Mouse (Mus musculus): Measurements from ENCODE around the gene Trmt2b. TPM values are rescaled to one million over a fixed set of nuclear protein-coding genes. Genes with fewer than 3 reads are reported as not detected.

Gene Trmt2b
- polyA plus RNA-seq, 1 experiment from 2014 or later, result 6.7 TPM

DNA sequence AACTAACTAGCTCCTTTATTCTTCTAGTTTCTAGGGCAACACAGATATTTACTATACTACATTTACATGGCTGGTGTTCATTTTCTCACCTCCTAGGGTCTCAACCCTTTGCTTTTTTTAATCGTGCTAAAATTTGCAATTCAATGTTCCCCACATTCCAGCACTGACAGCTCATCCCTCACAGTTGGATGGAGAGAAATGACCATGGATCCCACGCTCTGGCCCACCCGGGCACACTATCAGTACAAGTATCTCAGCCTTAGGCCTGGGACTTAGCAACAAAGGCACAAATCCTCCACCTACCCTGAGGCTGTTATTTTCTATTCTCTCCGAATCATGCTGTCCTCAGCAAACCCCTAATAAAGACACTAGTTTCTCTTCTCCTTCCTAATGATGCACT is 9.0 kb upstream of the Trmt2b start:
- Histone ChIP-seq H3K27ac (replicated peaks) (0 out of 2 replicates have a peak overlapping the region, but pooled peaks have one; percentile 20), H3K27me3 (no peaks in the 10 kb centered on the region), H3K4me1 (replicated peaks) (0 out of 2 replicates have a peak, but pooled peaks cover 4% of the 10 kb centered on the region), H3K4me3 (no peak overlapping the region), H3K4me2 (no peak overlapping the region), H3K9me3 (no peaks in the 10 kb centered on the region), H3K9ac (no peak overlapping the region), H3K36me3 (no peaks in the 10 kb centered on the region)
- WGBS, result 33% methylated on average over 4 of the region's 4 CpGs
- no peak for ATAC-seq (ENCODE audit: low FRiP score, low read depth)

DNA sequence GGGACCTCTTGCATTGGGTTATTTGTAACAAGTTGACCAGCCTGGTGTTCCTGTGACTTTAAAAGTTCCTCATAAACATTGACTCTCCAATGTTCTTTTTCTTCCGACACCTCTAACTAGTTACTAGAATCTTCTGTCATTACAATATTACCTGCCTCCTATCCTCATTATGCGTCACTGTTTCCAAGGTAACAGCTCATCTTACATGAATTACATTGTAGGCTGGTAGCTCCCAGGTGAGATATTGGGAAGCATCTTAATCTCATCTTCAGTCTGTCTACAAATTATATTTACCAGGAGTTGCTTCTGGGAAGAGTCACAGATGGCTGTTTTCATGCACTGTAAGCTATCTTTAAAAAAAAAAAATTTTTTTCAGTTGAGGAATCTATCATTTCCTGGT is 8.3 kb upstream of the Trmt2b start:
- no peaks in the 10 kb centered on the region for H3K36me3 ChIP-seq
- no peaks in the 10 kb centered on the region for H3K9me3 ChIP-seq
- no peak overlapping the region for H3K4me2 ChIP-seq
- H3K9ac ChIP-seq, result no peak overlapping the region
- H3K4me1 ChIP-seq (replicated peaks), result 0 out of 2 replicates have a peak, but pooled peaks cover 4% of the 10 kb centered on the region
- ATAC-seq (ENCODE audit: low FRiP score, low read depth), result no peak
- no peak overlapping the region for H3K4me3 ChIP-seq
- WGBS, result 72% methylated on average over 2 of the region's 2 CpGs
- H3K27ac ChIP-seq (replicated peaks), result no peak overlapping the region
- no peaks in the 10 kb centered on the region for H3K27me3 ChIP-seq

DNA sequence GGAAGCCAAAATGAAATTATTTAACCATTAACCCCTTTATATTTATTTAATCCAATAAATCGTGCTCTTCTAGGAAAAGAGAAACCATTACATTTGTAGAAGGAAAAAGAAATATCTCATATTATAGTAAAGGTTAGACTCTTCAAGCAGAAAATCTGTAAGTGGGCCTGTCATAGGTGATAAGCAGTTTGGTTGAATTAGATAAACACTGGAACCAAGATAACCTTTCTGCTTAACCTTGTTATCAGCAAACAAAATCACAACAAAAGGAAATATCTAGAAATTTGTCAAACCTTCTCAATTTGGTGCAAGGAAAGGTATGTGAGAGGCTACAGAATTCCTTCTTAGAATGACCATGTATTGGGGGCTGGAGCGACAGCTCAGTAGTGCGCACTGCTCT is 3.7 kb upstream of the Trmt2b start:
- Histone ChIP-seq H3K27ac (replicated peaks) (no peak overlapping the region), H3K4me3 (no peak overlapping the region), H3K9me3 (no peaks in the 10 kb centered on the region), H3K27me3 (0 out of 2 replicates have a peak, but pooled peaks cover 2% of the 10 kb centered on the region), H3K36me3 (no peaks in the 10 kb centered on the region), H3K4me1 (replicated peaks) (peaks cover 4% of the 10 kb centered on the region; the same call in 1 of the 2 replicates), H3K9ac (no peak overlapping the region), H3K4me2 (no peak overlapping the region)
- WGBS, result 88% methylated on average over 3 of the region's 3 CpGs
- ATAC-seq (ENCODE audit: low FRiP score, low read depth), result no peak

DNA sequence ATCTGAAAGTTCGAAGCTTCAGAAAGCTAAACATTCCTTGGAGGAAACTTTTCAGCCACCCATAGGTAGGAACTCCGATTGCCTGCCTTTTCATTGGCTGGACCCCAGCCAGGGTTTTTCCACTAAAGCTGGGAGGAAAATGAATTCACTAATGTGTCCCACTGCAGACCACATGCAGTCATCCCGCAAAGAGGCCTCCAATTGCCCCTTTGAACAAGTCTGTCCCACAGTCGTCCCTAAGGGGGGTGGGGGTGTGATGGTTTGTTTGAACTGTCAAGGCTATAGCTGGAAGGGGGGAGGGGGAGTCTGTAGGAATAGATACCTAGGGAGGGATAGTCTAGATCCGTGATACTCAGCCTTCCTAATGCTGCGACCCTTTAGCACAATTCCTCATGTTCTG is 1.1 kb downstream of the Trmt2b start:
- H3K4me3 ChIP-seq, result no peak overlapping the region
- 0 out of 2 replicates have a peak, but pooled peaks cover 2% of the 10 kb centered on the region for H3K27me3 ChIP-seq
- no peak for ATAC-seq (ENCODE audit: low FRiP score, low read depth)
- H3K27ac ChIP-seq (replicated peaks), result no peak overlapping the region
- H3K4me2 ChIP-seq, result peak overlapping the region; percentile 59; the same call in 1 of the 2 replicates
- no peaks in the 10 kb centered on the region for H3K9me3 ChIP-seq
- no peak overlapping the region for H3K9ac ChIP-seq
- H3K4me1 ChIP-seq (replicated peaks), result no peaks in the 10 kb centered on the region; the same call in 1 of the 2 replicates
- 23% methylated on average over 6 of the region's 6 CpGs for WGBS
- no peaks in the 10 kb centered on the region for H3K36me3 ChIP-seq

DNA sequence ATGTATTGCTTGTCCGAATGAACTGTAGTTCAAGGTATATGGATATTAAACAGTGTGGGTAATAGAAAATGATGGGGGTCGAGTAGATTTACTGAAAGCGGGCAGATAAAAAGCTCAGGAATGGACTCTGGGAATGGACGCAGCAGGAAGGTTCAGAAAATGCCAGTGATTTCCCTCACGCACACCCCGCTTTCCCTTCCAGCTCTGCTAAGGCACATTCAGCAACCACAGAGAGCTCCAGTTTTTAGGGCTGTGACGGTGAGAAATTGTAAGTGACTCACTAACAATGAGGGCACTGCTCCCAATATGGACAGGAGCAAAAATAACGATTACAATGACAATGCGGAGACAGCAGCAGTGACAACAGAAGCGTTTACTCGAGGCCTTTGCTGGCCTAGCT is 14.7 kb downstream of the Trmt2b start:
- Histone ChIP-seq H3K9me3 (no peaks in the 10 kb centered on the region), H3K36me3 (no peaks in the 10 kb centered on the region), H3K27me3 (no peaks in the 10 kb centered on the region), H3K4me2 (0 out of 2 replicates have a peak overlapping the region, but pooled peaks have one; percentile 15), H3K9ac (no peak overlapping the region), H3K4me1 (replicated peaks) (no peaks in the 10 kb centered on the region), H3K4me3 (no peak overlapping the region), H3K27ac (replicated peaks) (no peak overlapping the region)
- ATAC-seq (ENCODE audit: low FRiP score, low read depth), result 0 out of 2 replicates have a peak, but pooled peaks have one; percentile 34
- 56% methylated on average over 11 of the region's 11 CpGs for WGBS

DNA sequence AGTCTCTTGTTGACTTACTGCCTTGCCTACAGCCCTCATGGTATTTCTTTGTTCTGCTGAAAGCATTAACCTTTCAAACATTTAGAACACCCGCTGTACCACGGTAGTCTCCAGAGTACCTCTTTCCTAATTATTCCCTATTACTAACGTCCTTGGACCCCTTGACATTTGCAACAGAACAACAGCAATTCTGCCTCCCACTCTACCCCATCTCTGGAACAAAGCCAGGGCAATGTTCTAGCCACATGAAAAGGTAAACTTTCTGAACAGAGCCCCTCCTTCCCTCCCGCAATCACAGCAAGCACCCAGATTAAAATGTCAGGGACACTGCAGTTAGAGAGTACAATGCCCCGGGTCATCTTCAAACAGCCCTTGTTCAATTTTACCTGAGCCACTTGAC is 15.6 kb downstream of the Trmt2b start:
- no peaks in the 10 kb centered on the region for H3K4me1 ChIP-seq (replicated peaks)
- no peaks in the 10 kb centered on the region for H3K36me3 ChIP-seq
- ATAC-seq (ENCODE audit: low FRiP score, low read depth), result no peak
- H3K9me3 ChIP-seq, result no peaks in the 10 kb centered on the region
- WGBS, result 50% methylated on average over 5 of the region's 5 CpGs
- H3K4me2 ChIP-seq, result no peak overlapping the region
- H3K4me3 ChIP-seq, result no peak overlapping the region
- H3K27ac ChIP-seq (replicated peaks), result no peak overlapping the region
- no peaks in the 10 kb centered on the region for H3K27me3 ChIP-seq
- H3K9ac ChIP-seq, result no peak overlapping the region

DNA sequence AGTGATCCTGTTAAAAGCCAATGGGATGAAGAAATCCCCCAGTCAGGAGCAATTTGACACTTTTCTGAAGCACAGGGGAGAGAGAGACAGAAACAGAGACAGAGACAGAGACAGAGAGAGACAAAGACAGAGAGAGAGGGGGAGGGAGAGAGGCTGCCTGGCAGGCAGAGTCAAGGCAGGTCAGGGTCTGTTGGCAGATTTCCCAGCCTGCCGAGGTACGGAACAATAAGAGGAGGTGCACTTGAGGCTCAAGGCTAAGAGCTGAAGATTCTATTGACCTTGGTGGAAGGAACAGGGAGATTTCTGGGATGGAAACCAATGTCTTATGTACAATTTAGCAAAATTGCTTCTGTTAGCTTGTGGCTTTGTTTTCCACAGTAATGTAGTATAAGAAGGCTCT is 28.6 kb downstream of the Trmt2b start:
- no peaks in the 10 kb centered on the region for H3K4me1 ChIP-seq (replicated peaks)
- ATAC-seq (ENCODE audit: low FRiP score, low read depth), result no peak
- no peaks in the 10 kb centered on the region for H3K27me3 ChIP-seq
- no peak overlapping the region for H3K27ac ChIP-seq (replicated peaks)
- no peak overlapping the region for H3K4me3 ChIP-seq
- 51% methylated on average over 2 of the region's 2 CpGs for WGBS
- H3K9me3 ChIP-seq, result no peaks in the 10 kb centered on the region
- H3K36me3 ChIP-seq, result no peaks in the 10 kb centered on the region
- H3K4me2 ChIP-seq, result no peak overlapping the region
- no peak overlapping the region for H3K9ac ChIP-seq

DNA sequence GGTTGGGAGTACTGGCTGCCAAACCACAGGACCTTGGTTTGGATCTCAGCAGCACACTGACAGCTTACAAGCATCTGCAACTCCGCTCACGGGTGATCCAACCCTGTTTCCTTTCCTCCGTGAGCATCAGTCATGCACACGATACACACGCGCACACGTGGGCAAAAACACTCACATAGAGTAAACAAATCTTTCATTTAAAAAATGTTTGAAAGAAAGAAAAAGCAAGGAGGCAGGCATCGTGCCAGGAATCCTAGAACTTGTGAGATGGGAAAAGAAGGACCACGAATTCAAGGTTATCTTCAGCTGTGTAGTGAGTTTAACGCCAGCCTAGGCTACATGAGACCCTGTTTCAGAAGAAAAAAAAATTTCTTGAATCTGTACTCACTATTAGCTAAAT is 30.8 kb downstream of the Trmt2b start:
- Histone ChIP-seq H3K36me3 (no peaks in the 10 kb centered on the region), H3K4me1 (replicated peaks) (no peaks in the 10 kb centered on the region), H3K4me2 (no peak overlapping the region), H3K9ac (no peak overlapping the region), H3K27ac (replicated peaks) (no peak overlapping the region), H3K9me3 (no peaks in the 10 kb centered on the region), H3K4me3 (no peak overlapping the region), H3K27me3 (no peaks in the 10 kb centered on the region)
- ATAC-seq (ENCODE audit: low FRiP score, low read depth), result no peak
- 89% methylated on average over 10 of the region's 10 CpGs for WGBS

DNA sequence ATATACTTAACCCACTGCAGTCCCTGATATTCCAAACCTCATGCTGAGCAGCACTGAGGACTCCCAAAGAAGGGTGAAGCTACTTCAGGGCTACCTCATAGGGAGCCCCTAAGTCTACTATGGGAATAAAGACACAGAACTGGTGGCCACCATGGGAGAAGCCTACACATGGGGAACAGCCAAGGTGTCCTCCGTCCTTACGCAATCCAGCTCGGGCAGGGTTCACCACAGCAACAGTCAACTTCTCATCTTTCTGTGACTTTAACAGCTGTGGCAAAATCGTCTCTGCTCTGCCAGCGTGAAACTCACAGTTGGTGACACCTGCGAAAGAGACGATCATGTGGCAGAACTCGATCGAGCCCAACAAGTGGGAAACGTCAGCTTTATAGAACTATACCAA is 38.5 kb downstream of the Trmt2b start:
- H3K36me3 ChIP-seq, result no peaks in the 10 kb centered on the region
- H3K9ac ChIP-seq, result no peak overlapping the region
- no peak for ATAC-seq (ENCODE audit: low FRiP score, low read depth)
- H3K27me3 ChIP-seq, result no peaks in the 10 kb centered on the region
- WGBS, result 94% methylated on average over 10 of the region's 10 CpGs
- H3K9me3 ChIP-seq, result no peaks in the 10 kb centered on the region
- no peak overlapping the region for H3K4me2 ChIP-seq
- no peaks in the 10 kb centered on the region for H3K4me1 ChIP-seq (replicated peaks)
- H3K4me3 ChIP-seq, result no peak overlapping the region
- no peak overlapping the region for H3K27ac ChIP-seq (replicated peaks)

DNA sequence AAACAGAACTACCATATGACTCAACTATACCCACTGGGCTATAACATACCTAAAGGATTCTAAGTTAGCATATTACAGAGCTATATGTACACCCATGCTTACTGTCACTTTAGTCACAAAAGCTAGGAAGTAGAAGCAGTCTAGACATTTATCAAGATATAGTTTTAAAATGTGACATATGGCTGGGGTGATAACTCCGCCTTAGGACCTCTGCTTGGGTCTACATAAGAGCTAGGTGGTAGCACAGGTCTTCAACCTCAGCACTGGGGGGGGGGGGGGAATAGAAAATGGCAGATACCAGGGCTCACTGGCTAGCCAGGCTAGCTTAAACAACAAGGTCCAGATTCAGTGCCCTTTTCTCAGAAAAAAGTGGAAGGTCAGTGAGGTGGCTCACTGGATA is 43.7 kb downstream of the Trmt2b start:
- ATAC-seq (ENCODE audit: low FRiP score, low read depth), result no peak
- Histone ChIP-seq H3K36me3 (no peaks in the 10 kb centered on the region), H3K4me3 (no peak overlapping the region), H3K4me1 (replicated peaks) (no peaks in the 10 kb centered on the region), H3K27me3 (no peaks in the 10 kb centered on the region), H3K9me3 (no peaks in the 10 kb centered on the region), H3K4me2 (no peak overlapping the region), H3K27ac (replicated peaks) (no peak overlapping the region), H3K9ac (no peak overlapping the region)
- WGBS, result 87% methylated on average over 1 of the region's 1 CpGs

DNA sequence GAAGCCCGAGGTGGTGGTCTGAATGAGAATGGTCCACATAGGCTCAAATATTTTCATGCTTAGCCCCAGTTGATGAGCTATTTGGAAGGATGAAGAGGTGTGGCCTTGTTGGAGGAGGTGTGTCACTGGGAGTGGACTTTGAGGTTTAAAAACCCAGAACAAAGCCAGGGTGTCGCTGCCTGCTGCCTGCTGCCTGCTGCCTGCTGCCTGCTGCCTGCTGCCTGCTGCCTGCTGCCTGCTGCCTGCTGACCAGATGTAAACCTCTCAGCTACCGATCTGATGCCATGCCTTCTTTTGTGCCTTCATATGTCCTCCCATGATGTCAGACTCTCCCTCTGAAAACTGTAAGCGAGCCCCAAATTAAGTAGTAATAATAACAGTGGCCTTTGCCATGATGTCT is 54.9 kb downstream of the Trmt2b start, which contains the start of gene Nox1:
TSS of gene Nox1 (minus strand) at position 101 of the 400 bp plus-strand sequence.
- Histone ChIP-seq H3K4me2 (no peak within 1 kb of the TSS), H3K36me3 (no peaks in the 10 kb centered on the region), H3K4me1 (replicated peaks) (no peaks in the 10 kb centered on the region), H3K27me3 (no peaks in the 10 kb centered on the region), H3K9ac (no peak within 1 kb of the TSS), H3K4me3 (no peak within 1 kb of the TSS), H3K9me3 (no peaks in the 10 kb centered on the region), H3K27ac (replicated peaks) (no peak within 1 kb of the TSS)
- ATAC-seq (ENCODE audit: low FRiP score, low read depth), result no peak
- WGBS, result 78% methylated on average over 4 of the region's 4 CpGs

DNA sequence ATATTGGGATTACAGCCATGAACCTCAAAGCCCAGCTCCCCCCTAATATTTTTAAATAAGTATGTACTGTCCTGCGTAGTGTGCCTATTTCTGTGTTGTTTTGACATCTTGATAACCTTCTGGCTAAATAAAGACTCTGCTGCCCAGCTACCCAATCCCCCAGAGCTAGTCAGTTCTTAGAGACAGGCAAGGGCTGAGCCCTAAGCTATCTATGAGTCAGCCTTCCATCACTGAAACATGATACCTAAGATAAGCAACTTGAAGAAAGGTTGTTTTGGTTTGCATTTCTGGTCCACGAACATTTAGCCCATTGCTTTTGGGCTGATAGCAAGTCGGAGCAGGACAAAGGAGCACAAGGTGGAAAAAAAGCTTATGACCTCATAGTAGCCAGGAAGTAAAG is 56.2 kb downstream of the Trmt2b start:
- H3K4me2 ChIP-seq, result no peak overlapping the region
- ATAC-seq (ENCODE audit: low FRiP score, low read depth), result no peak
- H3K9me3 ChIP-seq, result no peaks in the 10 kb centered on the region
- WGBS, result 83% methylated on average over 3 of the region's 3 CpGs
- H3K27me3 ChIP-seq, result no peaks in the 10 kb centered on the region
- no peak overlapping the region for H3K9ac ChIP-seq
- no peak overlapping the region for H3K4me3 ChIP-seq
- H3K36me3 ChIP-seq, result no peaks in the 10 kb centered on the region
- no peaks in the 10 kb centered on the region for H3K4me1 ChIP-seq (replicated peaks)
- no peak overlapping the region for H3K27ac ChIP-seq (replicated peaks)

DNA sequence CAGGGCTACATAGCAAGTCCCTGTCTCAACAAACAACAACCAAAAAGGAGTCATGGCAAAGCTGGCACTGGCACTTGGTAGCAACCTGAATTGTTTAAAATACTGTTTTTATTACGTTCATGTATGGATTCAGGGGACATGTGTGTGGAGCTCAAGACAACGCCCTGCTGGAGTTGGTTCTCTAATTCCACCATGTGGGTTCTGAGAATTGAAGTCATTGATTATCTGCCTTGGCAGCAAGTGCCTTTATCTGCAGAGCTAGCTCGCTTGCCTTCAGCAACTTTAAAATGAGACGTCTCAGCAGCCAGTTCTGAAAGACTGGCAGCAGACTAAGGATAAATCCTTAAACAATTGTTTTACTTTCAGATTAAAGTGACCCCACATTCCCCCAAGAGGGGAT is 58.6 kb downstream of the Trmt2b start:
- no peak overlapping the region for H3K4me3 ChIP-seq
- H3K9ac ChIP-seq, result no peak overlapping the region
- H3K9me3 ChIP-seq, result no peaks in the 10 kb centered on the region
- WGBS, result 57% methylated on average over 4 of the region's 4 CpGs
- no peak for ATAC-seq (ENCODE audit: low FRiP score, low read depth)
- H3K4me1 ChIP-seq (replicated peaks), result no peaks in the 10 kb centered on the region
- H3K27ac ChIP-seq (replicated peaks), result no peak overlapping the region
- H3K36me3 ChIP-seq, result no peaks in the 10 kb centered on the region
- H3K27me3 ChIP-seq, result no peaks in the 10 kb centered on the region
- H3K4me2 ChIP-seq, result no peak overlapping the region

Data from hindbrain, embryonic 15.5 days (tissue).